Mouse (Mus musculus) lung, embryonic 15.5 days (tissue): Measurements from ENCODE around the gene AI597479. TPM values are rescaled to one million over a fixed set of nuclear protein-coding genes. Genes with fewer than 3 reads are reported as not detected.
"Not testable (repeated sequence)": the region's sequence is repeated elsewhere in the genome, so short reads cannot be mapped to it uniquely, and the experiment has no call there.

ENCODE experiments used
- ATAC-seq: fragments of 200-750 bp; cut with Nextera tagmentation; 2 replicates; pipeline ENCODE4 v1.8.0; 2017; ENCODE audit warnings: moderate number of reproducible peaks, borderline replicate concordance; ENCODE audit not compliant: low FRiP score, low TSS enrichment; ENCODE audit errors: extremely low read depth
- H3K27ac ChIP-seq: fragments of 300-500 bp; sonication (generic); 2 replicates; pipeline ENCODE4 v1.5.1; 2015; ENCODE audit warnings: moderate library complexity, mild to moderate bottlenecking, inconsistent platforms
- H3K27me3 ChIP-seq: fragments of 300-500 bp; sonication (generic); 2 replicates; pipeline ENCODE4 v1.6.1; 2015; ENCODE audit warnings: inconsistent platforms
- H3K36me3 ChIP-seq: fragments of 300-500 bp; sonication (generic); 2 replicates; pipeline ENCODE4 v1.6.1; 2015; ENCODE audit warnings: inconsistent platforms
- H3K4me1 ChIP-seq: fragments of 300-500 bp; sonication (generic); 2 replicates; pipeline ENCODE4 v1.6.1; 2015; ENCODE audit warnings: inconsistent platforms
- H3K4me2 ChIP-seq: fragments of 300-500 bp; sonication (generic); 2 replicates; pipeline ENCODE4 v1.6.1; 2015; ENCODE audit warnings: inconsistent platforms, mild to moderate bottlenecking, moderate library complexity
- H3K4me3 ChIP-seq: fragments of 300-500 bp; sonication (generic); 2 replicates; pipeline ENCODE4 v1.5.1; 2015; ENCODE audit warnings: mild to moderate bottlenecking, inconsistent platforms
- H3K9ac ChIP-seq: fragments of 300-500 bp; sonication (generic); 2 replicates; pipeline ENCODE4 v1.6.1; 2015; ENCODE audit warnings: inconsistent platforms
- H3K9me3 ChIP-seq: fragments of 300-500 bp; sonication (generic); 2 replicates; pipeline ENCODE4 v1.6.1; 2016; ENCODE audit warnings: inconsistent platforms
- WGBS: fragments of 180-500 bp; shearing (Covaris S2); methylation state at CpG from one replicate; pipeline ENCODE4 v1.1.7; 2015; 5-methylcytosine and 5-hydroxymethylcytosine counted together
- polyA plus RNA-seq: library from polyadenylated mRNA; unstranded; fragments of >200 nt; fragmentation: Nextera tagmentation; extraction: Ambion mirVana; gene quantifications from 2 replicates; pipeline ENCODE4 v1.2.1, GENCODE M21; 2015

The AI597479 gene
- polyA plus RNA-seq, 1 experiment from 2014 or later: 33.3 TPM

GRCm38 (mm10) chr1:43127820-43128610, 29.5 kb downstream of the AI597479 start:
- no peaks in the 10 kb centered on the region for H3K9me3 ChIP-seq
- no peak overlapping the region for H3K27ac ChIP-seq
- no peak for ATAC-seq
- no peaks in the 10 kb centered on the region for H3K27me3 ChIP-seq
- no peaks in the 10 kb centered on the region for H3K4me1 ChIP-seq
- H3K4me3 ChIP-seq: no peak overlapping the region
- 62% methylated on average over 8 of the region's 8 CpGs for WGBS
- H3K9ac ChIP-seq: no peak overlapping the region
- no peak overlapping the region for H3K4me2 ChIP-seq
- no peaks in the 10 kb centered on the region for H3K36me3 ChIP-seq

- Histone ChIP-seq H3K4me1 (no peaks in the 10 kb centered on the region), H3K27me3 (no peaks in the 10 kb centered on the region), H3K9ac (no peak overlapping the region), H3K4me2 (no peak overlapping the region), H3K36me3 (no peaks in the 10 kb centered on the region), H3K4me3 (no peak overlapping the region), H3K27ac (no peak overlapping the region), H3K9me3 (no peaks in the 10 kb centered on the region)
- no peak for ATAC-seq
- 51% methylated on average over 5 of the region's 5 CpGs for WGBS
Observed at GRCm38 (mm10) chr1:43130219-43130981, 31.9 kb downstream of the AI597479 start.

GRCm38 (mm10) chr1:43131591-43131990, 33.1 kb downstream of the AI597479 start:
- Histone ChIP-seq H3K9me3 (no peaks in the 10 kb centered on the region), H3K27ac (no peak overlapping the region), H3K4me1 (no peaks in the 10 kb centered on the region), H3K9ac (no peak overlapping the region), H3K36me3 (no peaks in the 10 kb centered on the region), H3K27me3 (no peaks in the 10 kb centered on the region), H3K4me2 (no peak overlapping the region), H3K4me3 (no peak overlapping the region)
- no peak for ATAC-seq
- 85% methylated on average over 9 of the region's 9 CpGs for whole genome bisulfite sequencing

- H3K4me3 ChIP-seq, H3K27me3 ChIP-seq, H3K9ac ChIP-seq, H3K4me1 ChIP-seq, H3K9me3 ChIP-seq, H3K27ac ChIP-seq, H3K4me2 ChIP-seq, H3K36me3 ChIP-seq, ATAC-seq: not testable (repeated sequence)
- 86% methylated on average over 2 of the region's 2 CpGs for WGBS
Observed at GRCm38 (mm10) chr1:43136488-43137029, 38.0 kb downstream of the AI597479 start.

GRCm38 (mm10) chr1:43137334-43137733, 38.8 kb downstream of the AI597479 start:
- ATAC-seq: no peak
- WGBS: 73% methylated on average over 5 of the region's 5 CpGs

GRCm38 (mm10) chr1:43138268-43138812, 39.8 kb downstream of the AI597479 start:
- Histone ChIP-seq H3K36me3 (no peaks in the 10 kb centered on the region), H3K9me3 (no peaks in the 10 kb centered on the region), H3K4me2 (no peak overlapping the region), H3K9ac (no peak overlapping the region), H3K4me3 (no peak overlapping the region), H3K27me3 (no peaks in the 10 kb centered on the region), H3K27ac (no peak overlapping the region), H3K4me1 (peaks cover 9% of the 10 kb centered on the region; the same call in 1 of the 2 replicates)
- WGBS: 68% methylated on average over 15 of the region's 15 CpGs
- ATAC-seq: no peak

More at GRCm38 (mm10) chr1:43137334-43137733, 38.8 kb downstream of the AI597479 start:
- H3K36me3 ChIP-seq: no peaks in the 10 kb centered on the region
- H3K9me3 ChIP-seq: no peaks in the 10 kb centered on the region
- peaks cover 9% of the 10 kb centered on the region; the same call in 1 of the 2 replicates for H3K4me1 ChIP-seq
- no peaks in the 10 kb centered on the region for H3K27me3 ChIP-seq
- no peak overlapping the region for H3K9ac ChIP-seq
- no peak overlapping the region for H3K4me3 ChIP-seq
- H3K4me2 ChIP-seq: no peak overlapping the region
- no peak overlapping the region for H3K27ac ChIP-seq

- Histone ChIP-seq H3K27ac (no peak overlapping the region), H3K27me3 (no peaks in the 10 kb centered on the region), H3K9me3 (no peaks in the 10 kb centered on the region), H3K36me3 (no peaks in the 10 kb centered on the region), H3K9ac (no peak overlapping the region), H3K4me2 (no peak overlapping the region), H3K4me3 (no peak overlapping the region), H3K4me1 (peaks cover 9% of the 10 kb centered on the region; the same call in 1 of the 2 replicates)
- peak; percentile 53; the same call in 1 of the 2 replicates for ATAC-seq
- 51% methylated on average over 8 of the region's 8 CpGs for WGBS
Observed at GRCm38 (mm10) chr1:43139587-43140266, 41.2 kb downstream of the AI597479 start.

GRCm38 (mm10) chr1:43141555-43141961, 43.0 kb downstream of the AI597479 start:
- Histone ChIP-seq H3K9me3 (no peaks in the 10 kb centered on the region), H3K4me2 (no peak overlapping the region), H3K4me1 (peaks cover 12% of the 10 kb centered on the region; the same call in 1 of the 2 replicates), H3K4me3 (no peak overlapping the region), H3K9ac (no peak overlapping the region), H3K27ac (no peak overlapping the region), H3K36me3 (no peaks in the 10 kb centered on the region), H3K27me3 (no peaks in the 10 kb centered on the region)
- peak; percentile 40; the same call in 1 of the 2 replicates for ATAC-seq
- 45% methylated on average over 11 of the region's 11 CpGs for WGBS

GRCm38 (mm10) chr1:43142849-43143248, 44.3 kb downstream of the AI597479 start:
- Histone ChIP-seq H3K4me3 (no peak overlapping the region), H3K27ac (no peak overlapping the region), H3K4me2 (no peak overlapping the region), H3K9ac (no peak overlapping the region), H3K4me1 (peaks cover 12% of the 10 kb centered on the region; the same call in 1 of the 2 replicates), H3K27me3 (no peaks in the 10 kb centered on the region), H3K36me3 (no peaks in the 10 kb centered on the region), H3K9me3 (no peaks in the 10 kb centered on the region)
- no peak for ATAC-seq
- 76% methylated on average over 6 of the region's 6 CpGs for WGBS

GRCm38 (mm10) chr1:43143284-43143683, 44.8 kb downstream of the AI597479 start:
- WGBS: 74% methylated on average over 4 of the region's 4 CpGs
- Histone ChIP-seq H3K4me2 (no peak overlapping the region), H3K4me3 (no peak overlapping the region), H3K27me3 (no peaks in the 10 kb centered on the region), H3K36me3 (no peaks in the 10 kb centered on the region), H3K4me1 (peaks cover 12% of the 10 kb centered on the region; the same call in 1 of the 2 replicates), H3K27ac (no peak overlapping the region), H3K9ac (no peak overlapping the region), H3K9me3 (no peaks in the 10 kb centered on the region)
- ATAC-seq: no peak

- Histone ChIP-seq H3K9ac (no peak overlapping the region), H3K27me3 (no peaks in the 10 kb centered on the region), H3K4me1 (peaks cover 12% of the 10 kb centered on the region; the same call in 1 of the 2 replicates), H3K9me3 (no peaks in the 10 kb centered on the region), H3K27ac (no peak overlapping the region), H3K4me3 (no peak overlapping the region), H3K4me2 (no peak overlapping the region), H3K36me3 (no peaks in the 10 kb centered on the region)
- WGBS: 83% methylated on average over 4 of the region's 4 CpGs
- ATAC-seq: no peak
Observed at GRCm38 (mm10) chr1:43143791-43144190, 45.3 kb downstream of the AI597479 start.
